Mouse (Mus musculus): ENCODE data around the gene Ddx43. TPM values are rescaled to one million over a fixed set of nuclear protein-coding genes. Genes with fewer than 3 reads are reported as not detected.

Ddx43 gene
- polyA plus RNA-seq, 1 experiment, result not detected

DNA sequence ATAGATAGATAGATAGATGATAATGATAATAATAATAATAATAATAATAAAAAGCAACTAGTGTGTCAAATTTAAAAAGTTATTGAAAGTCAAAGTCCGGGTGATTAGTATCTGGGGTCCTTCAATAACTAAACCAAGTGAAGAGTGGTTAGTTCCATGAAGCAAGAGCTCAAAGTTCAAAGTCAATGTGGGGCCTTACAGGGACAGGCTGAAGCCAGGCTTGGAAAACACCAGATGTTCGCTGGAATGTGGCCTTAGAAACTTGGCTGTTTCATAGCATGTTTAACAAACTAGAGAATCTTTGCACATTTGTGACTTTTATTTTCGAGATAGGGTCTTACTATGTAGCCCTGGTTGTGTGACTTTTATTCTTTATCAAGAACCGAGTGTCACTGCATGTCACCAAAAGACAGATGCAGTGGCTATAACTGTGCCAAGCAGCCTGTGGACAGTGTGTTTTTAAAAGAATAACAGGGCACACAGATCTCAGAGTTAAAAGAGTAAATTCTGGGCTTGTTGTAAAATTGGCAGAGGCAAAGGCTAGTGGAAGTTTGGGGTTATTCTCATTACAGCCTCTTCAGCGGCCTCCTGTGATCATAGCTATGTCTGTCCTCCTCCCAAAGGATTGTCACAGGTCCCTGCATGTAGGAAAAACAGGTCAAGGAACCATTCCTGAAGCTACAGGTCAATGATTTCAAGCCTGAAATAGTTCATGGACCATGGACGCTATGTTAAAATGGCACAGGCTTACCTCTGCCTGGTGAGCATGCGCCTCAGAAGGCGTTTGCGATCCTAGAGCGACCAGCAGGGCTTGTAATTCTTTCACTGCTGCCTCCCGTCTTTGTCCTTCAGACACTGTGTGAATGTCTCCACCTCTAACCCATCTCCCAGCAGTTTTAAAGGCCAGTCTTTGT is 40.7 kb upstream of the Ddx43 start:
- H3K36me3 ChIP-seq (ENCODE audit: control insufficient read depth, insufficient read depth), result no peaks in the 10 kb centered on the region
- no peaks in the 10 kb centered on the region for H3K27me3 ChIP-seq (ENCODE audit: control insufficient read depth, insufficient read depth, insufficient read length)
- no peaks in the 10 kb centered on the region for H3K79me2 ChIP-seq (ENCODE audit: control insufficient read depth, insufficient read depth)
- no peak overlapping the region for H3ac ChIP-seq (ENCODE audit: control insufficient read depth, insufficient read length)
- no peak overlapping the region for H3K4me3 ChIP-seq
- TF ChIP-seq USF1 (IDR thresholded peaks at IDR 0.05; ENCODE audit: low read depth) (no peak), POLR2A (IDR thresholded peaks at IDR 0.05; ENCODE audit: insufficient read length, low read depth) (no peak), MYOG (IDR thresholded peaks at IDR 0.05; ENCODE audit: control insufficient read depth in 1 of 3, insufficient read depth in 1 of 3, insufficient read length in 2 of 3, low read depth in 2 of 3) (no peak), CEBPB (IDR thresholded peaks at IDR 0.05; ENCODE audit: insufficient read depth, poor library complexity, severe bottlenecking) (no peak), MYOD1 (IDR thresholded peaks at IDR 0.05; ENCODE audit: control insufficient read depth in 1 of 3, insufficient read length in 2 of 3, low read depth in 2 of 3) (no peak), E2F4 (IDR thresholded peaks at IDR 0.05; ENCODE audit: insufficient read depth) (no peak), TCF3 (IDR thresholded peaks at IDR 0.05; ENCODE audit: insufficient read length, low read depth) (no peak), REST (IDR thresholded peaks at IDR 0.05; ENCODE audit: insufficient read depth, insufficient read length) (no peak), SRF (IDR thresholded peaks at IDR 0.05; ENCODE audit: control insufficient read depth, insufficient read length, low read depth) (no peak), TCF12 (IDR thresholded peaks at IDR 0.05; ENCODE audit: insufficient read depth, poor library complexity, severe bottlenecking) (no peak), MAX (IDR thresholded peaks at IDR 0.05; ENCODE audit: low read depth) (no peak), POLR2AphosphoS2 (IDR thresholded peaks at IDR 0.05; ENCODE audit: insufficient read length, low read depth) (no peak)
- H3K4me2 ChIP-seq (ENCODE audit: low read depth), result no peak overlapping the region

DNA sequence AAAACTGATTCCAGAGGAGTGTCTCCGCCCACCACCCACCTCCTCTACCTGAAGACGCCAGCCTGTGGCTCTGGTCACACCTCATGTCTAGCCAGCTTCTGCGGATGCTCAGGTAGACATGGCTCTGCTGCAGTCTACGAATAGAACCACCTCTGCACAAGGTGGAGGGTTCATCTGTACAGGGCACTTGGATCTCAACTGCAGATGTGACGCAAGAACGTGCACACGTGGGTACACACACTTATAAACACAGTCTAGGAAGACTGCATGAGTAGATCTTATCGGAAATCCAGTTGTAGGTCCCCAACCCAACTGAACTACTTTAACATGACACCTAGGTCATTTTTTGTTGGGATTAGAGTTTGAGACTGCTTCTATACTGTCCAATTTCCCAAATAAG is 40.0 kb upstream of the Ddx43 start, which contains the start of gene Gsta2:
TSS of gene Gsta2 (minus strand) at position 178 of the 400 bp plus-strand sequence.
- Histone ChIP-seq H3K27me3 (ENCODE audit: control insufficient read depth, insufficient read depth, insufficient read length) (no peaks in the 10 kb centered on the region), H3ac (ENCODE audit: control insufficient read depth, insufficient read length) (no peak within 1 kb of the TSS), H3K4me3 (no peak within 1 kb of the TSS)

DNA sequence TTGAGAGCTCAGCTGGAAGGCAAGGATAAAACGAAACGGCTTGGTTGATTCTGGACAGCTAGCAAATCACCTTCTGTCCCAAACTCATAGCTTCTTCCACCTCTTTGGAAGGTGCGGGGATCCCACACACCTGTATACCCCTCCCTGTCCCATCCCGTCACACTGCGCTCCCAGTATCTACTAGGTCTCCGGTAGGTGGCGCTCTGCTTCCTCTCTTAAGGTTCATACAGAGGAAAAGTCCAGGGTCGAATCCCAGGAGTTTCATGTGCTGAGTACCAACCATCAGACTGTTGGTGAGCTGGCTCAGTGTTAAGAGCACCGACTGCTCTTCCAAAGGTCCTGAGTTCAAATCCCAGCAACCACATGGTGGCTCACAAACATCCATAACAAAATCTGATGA is 37.5 kb upstream of the Ddx43 start:
- TF ChIP-seq TCF3 (IDR thresholded peaks at IDR 0.05; ENCODE audit: insufficient read length, low read depth) (no peak), CEBPB (IDR thresholded peaks at IDR 0.05; ENCODE audit: insufficient read depth, poor library complexity, severe bottlenecking) (no peak), SRF (IDR thresholded peaks at IDR 0.05; ENCODE audit: control insufficient read depth, insufficient read length, low read depth) (no peak), TCF12 (IDR thresholded peaks at IDR 0.05; ENCODE audit: insufficient read depth, poor library complexity, severe bottlenecking) (no peak), POLR2A (IDR thresholded peaks at IDR 0.05; ENCODE audit: insufficient read length, low read depth) (no peak), POLR2AphosphoS2 (IDR thresholded peaks at IDR 0.05; ENCODE audit: insufficient read length, low read depth) (no peak), MAX (IDR thresholded peaks at IDR 0.05; ENCODE audit: low read depth) (no peak), USF1 (IDR thresholded peaks at IDR 0.05; ENCODE audit: low read depth) (no peak), REST (IDR thresholded peaks at IDR 0.05; ENCODE audit: insufficient read depth, insufficient read length) (no peak), E2F4 (IDR thresholded peaks at IDR 0.05; ENCODE audit: insufficient read depth) (no peak), MYOD1 (IDR thresholded peaks at IDR 0.05; ENCODE audit: control insufficient read depth in 1 of 3, insufficient read length in 2 of 3, low read depth in 2 of 3) (no peak)
- Histone ChIP-seq H3K4me3 (no peak overlapping the region), H3ac (ENCODE audit: control insufficient read depth, insufficient read length) (no peak overlapping the region), H3K27me3 (ENCODE audit: control insufficient read depth, insufficient read depth, insufficient read length) (no peaks in the 10 kb centered on the region), H3K36me3 (ENCODE audit: control insufficient read depth, insufficient read depth) (no peaks in the 10 kb centered on the region), H3K4me2 (ENCODE audit: low read depth) (no peak overlapping the region), H3K79me2 (ENCODE audit: control insufficient read depth, insufficient read depth) (no peaks in the 10 kb centered on the region)

More for the DNA sequence above, 40.0 kb upstream of the Ddx43 start, which contains the start of gene Gsta2:
- H3K4me2 ChIP-seq (ENCODE audit: low read depth), result no peak within 1 kb of the TSS
- H3K36me3 ChIP-seq (ENCODE audit: control insufficient read depth, insufficient read depth), result no peaks in the 10 kb centered on the region
- TF ChIP-seq POLR2A (IDR thresholded peaks at IDR 0.05; ENCODE audit: insufficient read length, low read depth), result no peak
- no peak for TF ChIP-seq POLR2AphosphoS2 (IDR thresholded peaks at IDR 0.05; ENCODE audit: insufficient read length, low read depth)
- TF ChIP-seq MYOD1 (IDR thresholded peaks at IDR 0.05; ENCODE audit: control insufficient read depth in 1 of 3, insufficient read length in 2 of 3, low read depth in 2 of 3), result no peak
- TF ChIP-seq CEBPB (IDR thresholded peaks at IDR 0.05; ENCODE audit: insufficient read depth, poor library complexity, severe bottlenecking), result no peak
- no peak for TF ChIP-seq REST (IDR thresholded peaks at IDR 0.05; ENCODE audit: insufficient read depth, insufficient read length)
- no peak for TF ChIP-seq USF1 (IDR thresholded peaks at IDR 0.05; ENCODE audit: low read depth)
- TF ChIP-seq MAX (IDR thresholded peaks at IDR 0.05; ENCODE audit: low read depth), result no peak
- no peak for TF ChIP-seq TCF3 (IDR thresholded peaks at IDR 0.05; ENCODE audit: insufficient read length, low read depth)
- no peak for TF ChIP-seq MYOG (IDR thresholded peaks at IDR 0.05; ENCODE audit: control insufficient read depth in 1 of 3, insufficient read depth in 1 of 3, insufficient read length in 2 of 3, low read depth in 2 of 3)
- TF ChIP-seq E2F4 (IDR thresholded peaks at IDR 0.05; ENCODE audit: insufficient read depth), result no peak
- no peak for TF ChIP-seq TCF12 (IDR thresholded peaks at IDR 0.05; ENCODE audit: insufficient read depth, poor library complexity, severe bottlenecking)
- TF ChIP-seq SRF (IDR thresholded peaks at IDR 0.05; ENCODE audit: control insufficient read depth, insufficient read length, low read depth), result no peak
- H3K79me2 ChIP-seq (ENCODE audit: control insufficient read depth, insufficient read depth), result no peaks in the 10 kb centered on the region

DNA sequence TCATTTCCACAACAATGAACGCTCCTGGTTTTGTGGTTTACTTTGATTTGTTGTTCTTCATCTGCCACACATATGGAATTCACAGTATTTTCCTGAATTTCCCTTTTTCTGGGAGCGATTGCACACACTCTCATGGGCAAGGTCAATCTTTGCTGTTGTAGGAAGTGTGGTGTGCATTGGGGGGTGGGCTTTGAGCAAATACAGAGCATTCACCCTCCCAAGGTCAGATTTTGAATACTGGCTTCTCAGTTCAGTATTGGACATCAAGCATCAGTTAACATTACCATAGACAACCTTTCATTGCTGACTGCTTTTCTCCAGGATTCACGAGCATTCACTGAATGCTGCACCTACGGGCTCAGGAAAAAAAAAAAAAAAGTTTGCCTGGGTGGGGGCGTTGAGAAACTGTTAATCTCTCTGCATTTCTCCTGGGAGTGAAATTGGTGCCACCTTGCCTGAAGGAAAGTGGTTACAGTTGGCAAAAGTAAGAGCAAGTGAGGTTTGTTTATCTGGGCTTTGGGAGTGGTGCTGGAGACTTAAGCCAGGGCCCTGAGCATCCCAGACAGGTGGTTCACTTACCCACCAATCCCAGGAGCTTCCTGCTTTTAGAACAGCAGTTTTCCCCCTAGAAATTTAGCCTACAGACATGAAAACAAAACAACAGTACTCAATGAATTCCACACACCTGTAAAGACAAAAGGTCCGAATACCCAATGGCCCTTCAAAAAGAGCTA is 35.7 kb upstream of the Ddx43 start:
- Histone ChIP-seq H3K4me3 (no peak overlapping the region), H3K36me3 (ENCODE audit: control insufficient read depth, insufficient read depth) (no peaks in the 10 kb centered on the region), H3K27me3 (ENCODE audit: control insufficient read depth, insufficient read depth, insufficient read length) (no peaks in the 10 kb centered on the region), H3K79me2 (ENCODE audit: control insufficient read depth, insufficient read depth) (no peaks in the 10 kb centered on the region), H3K4me2 (ENCODE audit: low read depth) (no peak overlapping the region), H3ac (ENCODE audit: control insufficient read depth, insufficient read length) (no peak overlapping the region)
- TF ChIP-seq E2F4 (IDR thresholded peaks at IDR 0.05; ENCODE audit: insufficient read depth) (no peak), POLR2AphosphoS2 (IDR thresholded peaks at IDR 0.05; ENCODE audit: insufficient read length, low read depth) (no peak), TCF3 (IDR thresholded peaks at IDR 0.05; ENCODE audit: insufficient read length, low read depth) (no peak), SRF (IDR thresholded peaks at IDR 0.05; ENCODE audit: control insufficient read depth, insufficient read length, low read depth) (no peak), CEBPB (IDR thresholded peaks at IDR 0.05; ENCODE audit: insufficient read depth, poor library complexity, severe bottlenecking) (no peak), USF1 (IDR thresholded peaks at IDR 0.05; ENCODE audit: low read depth) (no peak), REST (IDR thresholded peaks at IDR 0.05; ENCODE audit: insufficient read depth, insufficient read length) (no peak), MYOG (IDR thresholded peaks at IDR 0.05; ENCODE audit: control insufficient read depth in 1 of 3, insufficient read depth in 1 of 3, insufficient read length in 2 of 3, low read depth in 2 of 3) (no peak), MAX (IDR thresholded peaks at IDR 0.05; ENCODE audit: low read depth) (no peak), POLR2A (IDR thresholded peaks at IDR 0.05; ENCODE audit: insufficient read length, low read depth) (no peak), MYOD1 (IDR thresholded peaks at IDR 0.05; ENCODE audit: control insufficient read depth in 1 of 3, insufficient read length in 2 of 3, low read depth in 2 of 3) (no peak), TCF12 (IDR thresholded peaks at IDR 0.05; ENCODE audit: insufficient read depth, poor library complexity, severe bottlenecking) (no peak)

Data from myocyte (in vitro differentiated cells).